Mouse (Mus musculus): ENCODE measurements around the gene Bach2. TPM values are rescaled to one million over a fixed set of nuclear protein-coding genes. Genes with fewer than 3 reads are reported as not detected.

The Bach2 gene
- polyA plus RNA-seq, 1 experiment from 2014 or later: 19.1 TPM

DNA sequence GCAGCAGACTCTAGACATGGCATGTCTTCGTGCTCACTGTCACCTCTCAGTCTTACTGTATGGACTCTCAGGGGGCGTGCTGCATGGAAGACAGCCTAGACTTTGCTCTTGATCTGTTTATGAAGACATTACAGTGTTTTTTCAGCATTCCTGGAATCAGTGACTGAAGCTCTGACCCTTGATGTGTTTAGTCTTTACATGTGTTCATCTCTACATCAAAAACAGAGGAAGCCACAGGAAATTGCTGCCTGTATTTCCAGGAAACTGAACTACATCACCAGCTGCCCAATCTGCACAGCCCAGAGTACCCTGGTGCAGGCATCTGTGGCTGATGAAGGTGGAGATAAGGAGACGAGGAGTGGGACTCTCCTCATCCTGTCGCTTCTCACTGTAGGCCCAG, 52.8 kb downstream of the Bach2 start:
- no peak overlapping the region for H3K4me2 ChIP-seq (ENCODE audit: low read length)
- H3K9ac ChIP-seq (ENCODE audit: low read depth, low read length): no peak overlapping the region
- peaks cover 20% of the 10 kb centered on the region for H3K4me1 ChIP-seq (ENCODE audit: control insufficient read depth, insufficient read depth, low read depth, low read length)
- no peak for ATAC-seq
- H3K27ac ChIP-seq (ENCODE audit: low read depth, low read length): no peak overlapping the region
- no peak overlapping the region for H3K4me3 ChIP-seq (ENCODE audit: low read length)
- H3K9me3 ChIP-seq (ENCODE audit: control insufficient read depth, low read length): no peaks in the 10 kb centered on the region
- WGBS: 84% methylated on average over 4 of the region's 4 CpGs
- no peaks in the 10 kb centered on the region for H3K36me3 ChIP-seq (ENCODE audit: control insufficient read depth, insufficient read depth, low read length)
- H3K27me3 ChIP-seq (replicated peaks; ENCODE audit: control insufficient read depth, insufficient read depth, low read length): no peaks in the 10 kb centered on the region

DNA sequence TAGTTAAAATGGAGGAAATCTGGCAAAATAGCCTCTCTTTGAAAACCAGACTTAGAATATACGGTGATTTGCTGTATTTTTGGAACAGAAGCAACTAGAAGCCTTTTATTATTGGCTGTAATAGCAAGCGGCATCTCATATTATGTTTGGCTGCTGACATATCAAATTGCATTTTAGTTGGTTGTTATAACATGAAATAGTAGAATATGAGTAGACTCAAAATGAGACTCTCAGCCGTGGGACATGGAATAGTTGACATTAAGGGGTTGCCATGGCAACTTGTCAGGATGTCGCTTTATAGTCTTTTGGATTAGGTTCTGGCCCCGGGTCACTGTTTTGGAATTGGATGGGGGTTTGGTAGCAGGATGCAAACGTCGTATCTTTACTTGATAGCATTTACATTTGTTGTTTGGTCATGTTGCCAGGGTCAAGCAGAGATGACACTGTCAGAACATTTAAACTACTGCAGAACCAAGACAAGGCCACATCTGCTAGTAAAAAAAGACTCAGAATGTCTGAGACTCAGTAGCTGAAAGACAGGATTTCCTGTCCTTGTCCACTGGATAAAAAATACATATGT, 55.2 kb downstream of the Bach2 start:
- 0 out of 2 replicates have a peak overlapping the region, but pooled peaks have one; percentile 8 for H3K27ac ChIP-seq (ENCODE audit: low read depth, low read length)
- no peak overlapping the region for H3K4me3 ChIP-seq (ENCODE audit: low read length)
- no peak overlapping the region for H3K9ac ChIP-seq (ENCODE audit: low read depth, low read length)
- H3K36me3 ChIP-seq (ENCODE audit: control insufficient read depth, insufficient read depth, low read length): no peaks in the 10 kb centered on the region
- H3K27me3 ChIP-seq (replicated peaks; ENCODE audit: control insufficient read depth, insufficient read depth, low read length): no peaks in the 10 kb centered on the region
- no peak for ATAC-seq
- no peaks in the 10 kb centered on the region for H3K9me3 ChIP-seq (ENCODE audit: control insufficient read depth, low read length)
- 30% methylated on average over 7 of the region's 7 CpGs for WGBS
- H3K4me1 ChIP-seq (ENCODE audit: control insufficient read depth, insufficient read depth, low read depth, low read length): peaks cover 15% of the 10 kb centered on the region
- H3K4me2 ChIP-seq (ENCODE audit: low read length): no peak overlapping the region

DNA sequence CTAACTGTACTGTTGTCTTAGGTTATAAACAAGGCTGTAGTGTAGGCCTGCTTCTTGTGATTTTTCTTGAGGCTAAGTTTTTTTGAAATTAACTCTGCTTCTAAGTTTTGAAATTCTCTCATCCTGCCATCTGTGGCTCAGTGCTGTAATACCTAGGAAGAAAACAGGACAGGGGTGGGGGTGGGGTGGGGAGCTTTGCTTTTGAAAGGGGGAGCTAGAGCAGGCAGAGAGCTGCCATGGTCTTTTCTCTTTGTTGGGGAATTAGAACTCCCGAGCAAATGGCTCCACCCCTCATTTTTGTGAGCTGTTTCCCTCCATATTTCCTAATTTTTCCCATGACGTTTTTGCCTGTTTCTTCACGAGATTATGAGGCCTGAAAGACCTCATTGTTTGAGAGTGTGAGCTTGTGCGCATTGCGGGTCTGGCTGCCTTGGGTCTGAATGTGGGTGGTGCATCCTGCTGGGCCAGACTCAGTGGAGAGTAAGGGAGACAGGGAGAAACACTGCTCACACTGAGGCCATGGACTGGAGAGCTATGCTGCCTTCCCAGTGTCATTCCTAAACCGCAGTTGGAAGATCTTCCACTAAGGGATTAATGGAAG, 58.6 kb downstream of the Bach2 start:
- Histone ChIP-seq H3K27ac (ENCODE audit: low read depth, low read length) (no peak overlapping the region), H3K36me3 (ENCODE audit: control insufficient read depth, insufficient read depth, low read length) (no peaks in the 10 kb centered on the region), H3K9ac (ENCODE audit: low read depth, low read length) (no peak overlapping the region), H3K27me3 (replicated peaks; ENCODE audit: control insufficient read depth, insufficient read depth, low read length) (no peaks in the 10 kb centered on the region), H3K4me2 (ENCODE audit: low read length) (no peak overlapping the region), H3K4me1 (ENCODE audit: control insufficient read depth, insufficient read depth, low read depth, low read length) (peaks cover 15% of the 10 kb centered on the region), H3K9me3 (ENCODE audit: control insufficient read depth, low read length) (no peaks in the 10 kb centered on the region), H3K4me3 (ENCODE audit: low read length) (no peak overlapping the region)
- peak; percentile 35; the same call in 1 of the 2 replicates for ATAC-seq
- 15% methylated on average over 6 of the region's 6 CpGs for WGBS

DNA sequence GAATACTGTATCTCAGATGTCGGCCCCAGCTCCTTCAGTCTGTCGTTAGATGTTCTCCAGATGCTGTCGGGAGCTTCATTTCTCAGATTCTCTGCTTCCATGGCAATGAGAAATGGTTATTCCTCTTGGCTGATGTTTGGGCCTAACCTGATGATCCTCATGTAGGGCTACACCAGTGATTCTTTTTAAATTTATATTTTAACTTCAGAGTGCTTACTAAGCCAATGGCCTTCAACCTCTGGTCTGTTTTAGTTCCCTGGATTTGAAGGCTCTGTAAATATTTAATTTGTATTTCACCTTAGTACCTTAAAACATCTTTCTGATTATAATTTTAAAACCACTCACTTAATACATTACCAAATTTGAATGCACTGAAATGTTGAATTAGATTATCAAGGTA, 60.6 kb downstream of the Bach2 start:
- H3K27ac ChIP-seq (ENCODE audit: low read depth, low read length): no peak overlapping the region
- H3K9me3 ChIP-seq (ENCODE audit: control insufficient read depth, low read length): no peaks in the 10 kb centered on the region
- H3K4me1 ChIP-seq (ENCODE audit: control insufficient read depth, insufficient read depth, low read depth, low read length): peaks cover 26% of the 10 kb centered on the region
- H3K9ac ChIP-seq (ENCODE audit: low read depth, low read length): no peak overlapping the region
- ATAC-seq: no peak
- 77% methylated on average over 3 of the region's 3 CpGs for WGBS
- H3K36me3 ChIP-seq (ENCODE audit: control insufficient read depth, insufficient read depth, low read length): no peaks in the 10 kb centered on the region
- H3K4me2 ChIP-seq (ENCODE audit: low read length): no peak overlapping the region
- no peak overlapping the region for H3K4me3 ChIP-seq (ENCODE audit: low read length)
- H3K27me3 ChIP-seq (replicated peaks; ENCODE audit: control insufficient read depth, insufficient read depth, low read length): no peaks in the 10 kb centered on the region

DNA sequence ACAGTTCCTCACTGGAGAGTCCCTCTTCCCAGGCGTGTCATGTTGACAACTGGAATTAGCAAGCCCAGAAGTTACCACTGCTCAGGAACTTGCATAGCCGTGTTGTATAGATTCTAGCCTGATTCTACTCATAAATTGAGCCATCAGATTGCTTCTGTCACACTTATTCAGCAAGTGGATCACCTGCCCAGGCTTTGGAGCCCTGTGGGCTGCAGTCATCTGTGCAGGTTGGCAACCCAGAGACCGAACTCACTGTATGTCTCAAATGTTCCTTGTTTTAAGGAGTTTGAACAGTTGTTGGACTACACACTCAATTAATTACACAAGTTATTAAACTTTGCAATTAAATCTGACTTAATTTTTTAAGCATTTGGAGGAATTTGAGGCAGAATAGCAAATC, 61.4 kb downstream of the Bach2 start:
- no peak overlapping the region for H3K4me3 ChIP-seq (ENCODE audit: low read length)
- no peaks in the 10 kb centered on the region for H3K36me3 ChIP-seq (ENCODE audit: control insufficient read depth, insufficient read depth, low read length)
- H3K4me2 ChIP-seq (ENCODE audit: low read length): no peak overlapping the region
- ATAC-seq: no peak
- peaks cover 33% of the 10 kb centered on the region for H3K4me1 ChIP-seq (ENCODE audit: control insufficient read depth, insufficient read depth, low read depth, low read length)
- H3K27ac ChIP-seq (ENCODE audit: low read depth, low read length): no peak overlapping the region
- no peak overlapping the region for H3K9ac ChIP-seq (ENCODE audit: low read depth, low read length)
- H3K9me3 ChIP-seq (ENCODE audit: control insufficient read depth, low read length): no peaks in the 10 kb centered on the region
- 79% methylated on average over 3 of the region's 3 CpGs for WGBS
- H3K27me3 ChIP-seq (replicated peaks; ENCODE audit: control insufficient read depth, insufficient read depth, low read length): no peaks in the 10 kb centered on the region

DNA sequence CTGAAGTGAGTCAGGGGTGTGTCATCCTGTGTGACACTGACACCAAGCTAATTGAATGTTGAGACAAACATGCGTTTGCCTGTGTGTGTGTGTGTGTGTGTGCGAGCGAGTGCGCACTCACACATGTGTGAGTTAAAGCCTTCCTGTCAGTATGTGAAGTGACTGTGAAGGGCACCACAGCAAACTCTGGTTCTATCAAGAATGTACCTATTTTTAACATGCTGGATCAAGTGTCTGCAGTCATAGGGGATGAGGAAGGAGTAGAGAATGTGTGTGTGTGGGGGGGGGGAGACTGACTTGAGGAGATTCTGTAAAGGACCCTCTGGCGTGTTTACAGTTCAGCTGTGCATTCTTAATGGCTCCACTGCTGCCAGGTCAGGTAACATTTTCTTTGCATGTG, 64.1 kb downstream of the Bach2 start:
- peak; percentile 44 for ATAC-seq
- peaks cover 48% of the 10 kb centered on the region for H3K4me1 ChIP-seq (ENCODE audit: control insufficient read depth, insufficient read depth, low read depth, low read length)
- WGBS: 40% methylated on average over 5 of the region's 5 CpGs
- H3K36me3 ChIP-seq (ENCODE audit: control insufficient read depth, insufficient read depth, low read length): no peaks in the 10 kb centered on the region
- H3K4me2 ChIP-seq (ENCODE audit: low read length): no peak overlapping the region; the same call in 1 of the 2 replicates
- H3K27me3 ChIP-seq (replicated peaks; ENCODE audit: control insufficient read depth, insufficient read depth, low read length): no peaks in the 10 kb centered on the region
- peak overlapping the region; percentile 80 for H3K27ac ChIP-seq (ENCODE audit: low read depth, low read length)
- peak overlapping the region; percentile 46 for H3K9ac ChIP-seq (ENCODE audit: low read depth, low read length)
- H3K4me3 ChIP-seq (ENCODE audit: low read length): no peak overlapping the region
- no peaks in the 10 kb centered on the region for H3K9me3 ChIP-seq (ENCODE audit: control insufficient read depth, low read length)

DNA sequence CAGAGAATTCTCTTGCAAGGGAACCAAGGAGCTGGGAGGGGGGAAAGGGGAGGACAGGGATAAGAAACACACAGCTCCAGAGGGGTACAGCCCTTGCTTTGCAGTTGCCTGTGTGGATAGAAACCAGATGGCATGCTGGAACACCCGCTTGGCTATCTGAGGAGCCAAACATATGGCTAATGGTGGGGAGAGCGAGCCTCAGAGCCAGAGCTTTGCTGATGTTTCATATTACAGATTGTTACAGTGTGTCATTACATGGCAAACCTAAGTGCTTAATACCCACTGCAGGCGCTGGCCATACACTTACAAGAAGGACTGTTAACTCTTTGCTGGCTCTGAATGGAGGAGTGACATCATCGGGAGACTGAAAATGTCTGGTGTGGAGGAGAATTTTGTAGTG, 64.5 kb downstream of the Bach2 start:
- no peaks in the 10 kb centered on the region for H3K36me3 ChIP-seq (ENCODE audit: control insufficient read depth, insufficient read depth, low read length)
- peak; percentile 77 for ATAC-seq
- no peaks in the 10 kb centered on the region for H3K27me3 ChIP-seq (replicated peaks; ENCODE audit: control insufficient read depth, insufficient read depth, low read length)
- H3K4me2 ChIP-seq (ENCODE audit: low read length): peak overlapping the region; percentile 38
- H3K9ac ChIP-seq (ENCODE audit: low read depth, low read length): peak overlapping the region; percentile 46
- H3K4me1 ChIP-seq (ENCODE audit: control insufficient read depth, insufficient read depth, low read depth, low read length): peaks cover 48% of the 10 kb centered on the region
- no peak overlapping the region for H3K4me3 ChIP-seq (ENCODE audit: low read length)
- no peaks in the 10 kb centered on the region for H3K9me3 ChIP-seq (ENCODE audit: control insufficient read depth, low read length)
- peak overlapping the region; percentile 80 for H3K27ac ChIP-seq (ENCODE audit: low read depth, low read length)
- WGBS: 6% methylated on average over 4 of the region's 4 CpGs

DNA sequence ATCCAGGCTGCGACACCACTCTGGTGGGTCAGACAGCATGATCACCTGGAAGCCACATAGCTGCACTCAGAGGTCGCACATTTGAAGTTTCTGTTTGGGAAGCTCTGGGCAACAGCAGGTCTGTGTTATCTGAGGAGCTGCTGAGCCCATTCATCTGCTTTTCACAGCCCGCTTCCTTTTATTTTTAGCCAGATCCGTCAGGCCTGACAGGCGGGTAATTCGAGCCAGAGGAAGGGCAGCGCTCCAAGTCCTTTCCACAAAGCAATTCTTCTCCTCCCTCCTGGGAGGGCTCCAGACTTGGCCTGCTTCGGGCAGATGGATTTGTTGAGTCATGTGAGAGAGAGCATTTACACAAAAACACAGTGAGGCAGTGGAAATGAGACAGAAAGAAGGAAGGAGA, 65.1 kb downstream of the Bach2 start:
- H3K36me3 ChIP-seq (ENCODE audit: control insufficient read depth, insufficient read depth, low read length): no peaks in the 10 kb centered on the region
- no peak overlapping the region for H3K4me3 ChIP-seq (ENCODE audit: low read length)
- WGBS: 2% methylated on average over 8 of the region's 8 CpGs
- H3K9me3 ChIP-seq (ENCODE audit: control insufficient read depth, low read length): no peaks in the 10 kb centered on the region
- no peaks in the 10 kb centered on the region for H3K27me3 ChIP-seq (replicated peaks; ENCODE audit: control insufficient read depth, insufficient read depth, low read length)
- 0 out of 2 replicates have a peak overlapping the region, but pooled peaks have one; percentile 14 for H3K9ac ChIP-seq (ENCODE audit: low read depth, low read length)
- ATAC-seq: peak; percentile 84
- H3K4me1 ChIP-seq (ENCODE audit: control insufficient read depth, insufficient read depth, low read depth, low read length): peaks cover 46% of the 10 kb centered on the region
- H3K27ac ChIP-seq (ENCODE audit: low read depth, low read length): peak overlapping the region; percentile 80
- H3K4me2 ChIP-seq (ENCODE audit: low read length): peak overlapping the region; percentile 38

DNA sequence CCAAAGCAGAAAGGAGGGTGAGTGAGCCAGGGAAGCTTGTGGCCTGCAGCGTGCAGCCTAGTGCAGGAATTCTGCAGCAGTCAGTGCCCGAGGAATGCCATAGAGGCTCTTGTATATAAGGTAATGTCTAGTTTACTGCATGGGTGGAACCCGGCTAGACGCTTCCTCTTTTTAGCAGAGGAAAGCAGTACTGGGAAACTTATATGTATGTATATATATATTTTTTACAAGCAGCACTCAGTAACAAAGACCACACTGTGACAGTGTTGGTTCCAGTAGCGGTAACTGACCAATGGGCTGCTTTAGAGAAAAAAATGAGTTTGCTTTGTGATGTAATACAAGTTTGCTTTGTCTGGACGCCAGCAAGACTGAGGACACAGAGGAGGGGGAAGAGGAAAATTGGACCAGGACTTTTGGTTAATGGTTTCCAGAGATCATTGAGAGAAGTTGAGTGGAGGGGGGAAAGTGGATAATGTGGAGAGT, 65.7 kb downstream of the Bach2 start:
- peak overlapping the region; percentile 69 for H3K27ac ChIP-seq (ENCODE audit: low read depth, low read length)
- 9% methylated on average over 6 of the region's 6 CpGs for WGBS
- 0 out of 2 replicates have a peak overlapping the region, but pooled peaks have one; percentile 6 for H3K9ac ChIP-seq (ENCODE audit: low read depth, low read length)
- no peaks in the 10 kb centered on the region for H3K27me3 ChIP-seq (replicated peaks; ENCODE audit: control insufficient read depth, insufficient read depth, low read length)
- H3K4me2 ChIP-seq (ENCODE audit: low read length): peak overlapping the region; percentile 35
- H3K4me1 ChIP-seq (ENCODE audit: control insufficient read depth, insufficient read depth, low read depth, low read length): peaks cover 46% of the 10 kb centered on the region
- H3K4me3 ChIP-seq (ENCODE audit: low read length): no peak overlapping the region
- H3K36me3 ChIP-seq (ENCODE audit: control insufficient read depth, insufficient read depth, low read length): no peaks in the 10 kb centered on the region
- ATAC-seq: peak; percentile 59
- H3K9me3 ChIP-seq (ENCODE audit: control insufficient read depth, low read length): no peaks in the 10 kb centered on the region
